In genomic region chr5:132203846-132204245, GRCm38 (mm10) we compare ENCODE assay signal across 31 mouse cellular contexts.
DNase-seq lines count a peak whose midpoint lies in the region; ATAC-seq and TF ChIP-seq lines count a peak whose summit lies in the region.
"Had no signal": no experiment of that assay in that cellular context is flagged by ENCODE, and none has a peak within 500 bp of the region (broad histone marks: within the 10 kb centered on the region; RNA-seq: fewer than 3 reads in every experiment).

No protein-coding gene starts in this region.

- H3K36me3 ChIP-seq in hindbrain, embryonic 12.5 days, result no peaks in the 10 kb centered on the region
- H3K36me3 ChIP-seq in hindbrain, embryonic 16.5 days (ENCODE audit: control insufficient read depth, insufficient read depth, low read length), result no peaks in the 10 kb centered on the region
- H3K36me3 ChIP-seq in midbrain, embryonic 14.5 days (ENCODE audit: control insufficient read depth, insufficient read depth, low read length), result no peaks in the 10 kb centered on the region
- no peaks in the 10 kb centered on the region for H3K36me3 ChIP-seq in midbrain, embryonic 15.5 days (replicated peaks)
- H3K36me3 ChIP-seq in hindbrain, postnatal 0 days (ENCODE audit: insufficient read depth, low read length), result no peaks in the 10 kb centered on the region
- H3K36me3 ChIP-seq: heart, embryonic 13.5 days; intestine, embryonic 15.5 days; liver, embryonic 12.5 days had no signal

- 0 out of 2 replicates have a peak overlapping the region, but pooled peaks have one; percentile 8 for H3K4me2 ChIP-seq in hindbrain, embryonic 12.5 days (replicated peaks)
- no peak overlapping the region for H3K4me2 ChIP-seq in hindbrain, embryonic 16.5 days (ENCODE audit: low read length)
- H3K4me2 ChIP-seq in midbrain, embryonic 14.5 days (ENCODE audit: low read length), result no peak overlapping the region
- no peak overlapping the region for H3K4me2 ChIP-seq in midbrain, embryonic 15.5 days
- no peak overlapping the region for H3K4me2 ChIP-seq in hindbrain, postnatal 0 days (ENCODE audit: low read depth, low read length)
- H3K4me2 ChIP-seq: forebrain, embryonic 13.5 days; heart, embryonic 13.5 days; intestine, embryonic 15.5 days; liver, embryonic 12.5 days had no signal

- peaks cover 31% of the 10 kb centered on the region for H3K4me1 ChIP-seq in hindbrain, embryonic 12.5 days
- peaks cover 17% of the 10 kb centered on the region for H3K4me1 ChIP-seq in hindbrain, embryonic 16.5 days (ENCODE audit: control insufficient read depth, insufficient read depth, low read depth, low read length)
- peaks cover 31% of the 10 kb centered on the region for H3K4me1 ChIP-seq in midbrain, embryonic 14.5 days (ENCODE audit: control insufficient read depth, insufficient read depth, low read length)
- H3K4me1 ChIP-seq in midbrain, embryonic 15.5 days, result peaks cover 27% of the 10 kb centered on the region
- H3K4me1 ChIP-seq in hindbrain, postnatal 0 days (ENCODE audit: insufficient read depth, low read length), result peaks cover 5% of the 10 kb centered on the region; the same call in 1 of the 2 replicates

- no peaks in the 10 kb centered on the region for H3K9me3 ChIP-seq in hindbrain, embryonic 12.5 days (replicated peaks)
- H3K9me3 ChIP-seq in hindbrain, embryonic 16.5 days (ENCODE audit: control insufficient read depth, low read length), result no peaks in the 10 kb centered on the region
- no peaks in the 10 kb centered on the region for H3K9me3 ChIP-seq in midbrain, embryonic 14.5 days (ENCODE audit: control insufficient read depth, low read length)
- H3K9me3 ChIP-seq in midbrain, embryonic 15.5 days, result no peaks in the 10 kb centered on the region
- no peaks in the 10 kb centered on the region for H3K9me3 ChIP-seq in hindbrain, postnatal 0 days (ENCODE audit: low read length)
- H3K9me3 ChIP-seq: forebrain, embryonic 13.5 days; heart, embryonic 13.5 days; intestine, embryonic 15.5 days; liver, embryonic 12.5 days; megakaryocyte, embryonic 14.5 days had no signal

- DNase-seq in midbrain, embryonic 14.5 days, result peak; percentile 69
- peak; percentile 70 for DNase-seq in brain, embryonic 14.5 days (ENCODE audit: low read depth)
- DNase-seq in hindbrain, postnatal 0 days (ENCODE audit: low spot score), result peak; percentile 18
- DNase-seq in kidney, postnatal 36 days, result no peak
- DNase-seq: adrenal gland, postnatal 25 days; cerebellum, adult 18-20 months; cerebellum, postnatal 14 days; gastrocnemius, adult 2 months; gastrocnemius, postnatal 36 days; heart, adult 2 months; heart, postnatal 10 days; kidney, adult 2 months; layer of hippocampus, postnatal 36 days; left cerebral cortex, postnatal 4 days; liver, postnatal 0 days; lung, postnatal 4 days; right cerebral cortex, adult 18-20 months; spleen, adult 18-20 months; thymus, adult 2 months; thymus, postnatal 36 days had no signal

- TF ChIP-seq CTCF in brain, embryonic 14.5 days (IDR thresholded peaks at IDR 0.05; ENCODE audit: borderline replicate concordance, extremely low read depth, insufficient read depth, insufficient read length), result no peak
- TF ChIP-seq CTCF in hindbrain, postnatal 0 days (IDR thresholded peaks at IDR 0.05; ENCODE audit: low read depth), result no peak

- H3K4me3 ChIP-seq in hindbrain, embryonic 12.5 days, result no peak overlapping the region
- no peak overlapping the region for H3K4me3 ChIP-seq in hindbrain, embryonic 16.5 days (ENCODE audit: low read length)
- no peak overlapping the region for H3K4me3 ChIP-seq in midbrain, embryonic 14.5 days (replicated peaks; ENCODE audit: low read depth, low read length)
- no peak overlapping the region for H3K4me3 ChIP-seq in midbrain, embryonic 15.5 days
- H3K4me3 ChIP-seq in hindbrain, postnatal 0 days (ENCODE audit: low read length), result no peak overlapping the region
- H3K4me3 ChIP-seq: erythroblast, embryonic 14.5 days; forebrain, embryonic 13.5 days; gastrocnemius, adult 2 months; heart, adult 2 months; heart, embryonic 13.5 days; intestine, embryonic 15.5 days; liver, embryonic 12.5 days; megakaryocyte, embryonic 14.5 days had no signal

- ATAC-seq in hindbrain, embryonic 12.5 days (ENCODE audit: low FRiP score), result 0 out of 2 replicates have a peak, but pooled peaks have one; percentile 56
- no peak for ATAC-seq in hindbrain, embryonic 16.5 days
- ATAC-seq in midbrain, embryonic 14.5 days (ENCODE audit: low FRiP score, low TSS enrichment), result no peak
- no peak for ATAC-seq in midbrain, embryonic 15.5 days (replicated peaks)
- ATAC-seq in hindbrain, postnatal 0 days, result no peak
- ATAC-seq: CD4-positive, CD25-positive, alpha-beta regulatory T cell, adult 4 months; forebrain, embryonic 13.5 days; intestine, embryonic 15.5 days; liver, embryonic 12.5 days; liver, postnatal 0 days had no signal

- no peak for TF ChIP-seq POLR2A in brain, embryonic 14.5 days (IDR thresholded peaks at IDR 0.05; ENCODE audit: borderline replicate concordance, extremely low read depth, insufficient read depth, insufficient read length, poor library complexity, severe bottlenecking)

- no peaks in the 10 kb centered on the region for H3K27me3 ChIP-seq in hindbrain, embryonic 12.5 days
- no peaks in the 10 kb centered on the region for H3K27me3 ChIP-seq in hindbrain, embryonic 16.5 days (replicated peaks; ENCODE audit: control insufficient read depth, insufficient read depth, low read length)
- no peaks in the 10 kb centered on the region for H3K27me3 ChIP-seq in midbrain, embryonic 14.5 days (ENCODE audit: control insufficient read depth, insufficient read depth, low read length)
- H3K27me3 ChIP-seq in midbrain, embryonic 15.5 days (replicated peaks), result no peaks in the 10 kb centered on the region
- no peaks in the 10 kb centered on the region for H3K27me3 ChIP-seq in hindbrain, postnatal 0 days (ENCODE audit: insufficient read depth, low read length)
- H3K27me3 ChIP-seq: forebrain, embryonic 13.5 days; heart, embryonic 13.5 days; intestine, embryonic 15.5 days; liver, embryonic 12.5 days; megakaryocyte, embryonic 14.5 days had no signal

- H3K9ac ChIP-seq in hindbrain, embryonic 12.5 days, result no peak overlapping the region
- H3K9ac ChIP-seq in hindbrain, embryonic 16.5 days (ENCODE audit: low read depth, low read length), result no peak overlapping the region
- no peak overlapping the region for H3K9ac ChIP-seq in midbrain, embryonic 14.5 days (replicated peaks; ENCODE audit: low read length)
- no peak overlapping the region for H3K9ac ChIP-seq in midbrain, embryonic 15.5 days
- H3K9ac ChIP-seq in hindbrain, postnatal 0 days (replicated peaks; ENCODE audit: low read length), result no peak overlapping the region
- H3K9ac ChIP-seq: forebrain, embryonic 13.5 days; heart, embryonic 13.5 days; intestine, embryonic 15.5 days; liver, embryonic 12.5 days; liver, postnatal 0 days had no signal

- 61% methylated on average over 11 of the region's 11 CpGs for WGBS in hindbrain, embryonic 12.5 days
- 45% methylated on average over 11 of the region's 11 CpGs for WGBS in hindbrain, embryonic 16.5 days
- 30% methylated on average over 11 of the region's 11 CpGs for WGBS in midbrain, embryonic 14.5 days
- WGBS in midbrain, embryonic 15.5 days, result 35% methylated on average over 11 of the region's 11 CpGs
- WGBS in hindbrain, postnatal 0 days, result 59% methylated on average over 11 of the region's 11 CpGs

- peak overlapping the region; percentile 60 for H3K27ac ChIP-seq in hindbrain, embryonic 12.5 days
- H3K27ac ChIP-seq in hindbrain, embryonic 16.5 days (ENCODE audit: low read depth, low read length), result no peak overlapping the region
- H3K27ac ChIP-seq in midbrain, embryonic 14.5 days (replicated peaks; ENCODE audit: low read depth, low read length), result 0 out of 2 replicates have a peak overlapping the region, but pooled peaks have one; percentile 28
- no peak overlapping the region for H3K27ac ChIP-seq in midbrain, embryonic 15.5 days
- no peak overlapping the region for H3K27ac ChIP-seq in hindbrain, postnatal 0 days
- H3K27ac ChIP-seq: forebrain, embryonic 13.5 days; gastrocnemius, adult 2 months; heart, adult 2 months; heart, embryonic 13.5 days; intestine, embryonic 15.5 days; liver, embryonic 12.5 days; stomach, postnatal 0 days had no signal

Comparison
In these comparisons a context has a peak if more than half of its experiments do, and no peak if none do; other contexts are left out.
1. H3K27ac ChIP-seq: peak in hindbrain, embryonic 12.5 days (single experiment) and midbrain, embryonic 14.5 days (single experiment); none in hindbrain, embryonic 16.5 days (single experiment), midbrain, embryonic 15.5 days (single experiment) and hindbrain, postnatal 0 days (single experiment).
2. DNase-seq: peak in midbrain, embryonic 14.5 days (single experiment), brain, embryonic 14.5 days (single experiment) and hindbrain, postnatal 0 days (single experiment); none in kidney, postnatal 36 days (0 of 2).